Mouse (Mus musculus): Measurements from ENCODE around the gene Fga. TPM values are rescaled to one million over a fixed set of nuclear protein-coding genes. Genes with fewer than 3 reads are reported as not detected.

The Fga gene
- total and polyA plus RNA-seq, 3 experiments, result not detected

DNA sequence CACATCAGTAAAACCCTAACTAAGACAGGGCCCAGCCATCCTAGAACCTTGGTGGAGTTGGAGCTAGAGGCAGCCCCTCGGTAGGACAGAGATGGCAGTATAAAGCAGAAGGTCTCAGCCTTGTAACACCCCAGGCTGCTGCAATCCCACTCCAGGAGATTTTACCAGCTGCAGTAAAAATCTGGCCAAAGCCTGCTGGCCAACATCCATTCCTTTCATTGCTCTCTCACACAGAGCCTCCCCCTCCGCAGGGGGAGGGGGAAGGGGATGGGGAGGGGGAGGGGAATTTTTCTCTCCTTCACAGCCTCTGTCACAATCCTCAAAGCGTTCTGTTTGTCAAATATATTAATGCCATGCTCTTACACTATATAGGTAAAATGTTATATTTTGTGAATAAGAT, 50.7 kb downstream of the Fga start:
- TF ChIP-seq POLR2A (IDR thresholded peaks at IDR 0.05; ENCODE audit: insufficient read depth, low read depth, low read length), result no peak
- no peak for TF ChIP-seq EP300 (IDR thresholded peaks at IDR 0.05; ENCODE audit: insufficient read depth, low read depth, low read length)
- TF ChIP-seq CTCF (IDR thresholded peaks at IDR 0.05), result no peak
- Histone ChIP-seq H3K36me3 (ENCODE audit: control insufficient read depth, insufficient read depth, low read length) (no peaks in the 10 kb centered on the region), H3K9ac (ENCODE audit: low read depth, low read length) (no peak overlapping the region), H3K4me1 (ENCODE audit: control insufficient read depth, insufficient read depth, low read length) (no peaks in the 10 kb centered on the region), H3K4me3 (no peak overlapping the region), H3K27ac (no peak overlapping the region), H3K79me2 (replicated peaks; ENCODE audit: control insufficient read depth, insufficient read depth, low read length) (no peaks in the 10 kb centered on the region), H3K27me3 (ENCODE audit: control insufficient read depth, insufficient read depth, low read length) (no peaks in the 10 kb centered on the region)
- peak; percentile 42 to 47 for DNase-seq
- intact Hi-C loops (cut with DNase I), result no loop called here
- WGBS, result 52% methylated on average over 3 of the region's 3 CpGs

DNA sequence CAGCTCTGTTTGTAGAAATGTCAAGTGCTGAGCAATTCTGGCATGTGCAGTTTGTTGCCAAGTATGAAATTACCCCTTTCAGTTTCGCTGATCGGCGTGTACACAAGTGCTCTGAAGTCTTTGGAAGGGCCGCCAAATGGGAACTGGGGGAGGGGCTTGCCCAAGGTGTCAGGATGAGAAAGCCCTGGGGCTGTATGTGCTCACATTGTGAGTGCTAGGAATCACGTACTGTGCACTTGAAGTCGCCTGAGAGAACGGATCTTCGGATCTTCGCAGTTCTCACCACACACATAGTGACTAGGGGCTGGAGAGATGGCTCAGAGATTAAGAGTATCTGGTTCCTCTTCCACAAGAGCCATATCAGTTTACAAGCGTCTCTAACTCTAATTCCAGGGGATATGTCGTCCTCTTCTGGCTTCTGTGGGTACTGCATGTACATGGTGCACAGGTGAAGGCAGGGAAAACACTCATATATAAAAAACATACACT, 54.7 kb downstream of the Fga start:
- no peak overlapping the region for H3K4me3 ChIP-seq
- H3K27me3 ChIP-seq (ENCODE audit: control insufficient read depth, insufficient read depth, low read length), result no peaks in the 10 kb centered on the region
- H3K4me1 ChIP-seq (ENCODE audit: control insufficient read depth, insufficient read depth, low read length), result no peaks in the 10 kb centered on the region
- H3K27ac ChIP-seq, result no peak overlapping the region
- peak; percentile 33 to 44 for DNase-seq
- no peaks in the 10 kb centered on the region for H3K79me2 ChIP-seq (replicated peaks; ENCODE audit: control insufficient read depth, insufficient read depth, low read length)
- H3K36me3 ChIP-seq (ENCODE audit: control insufficient read depth, insufficient read depth, low read length), result no peaks in the 10 kb centered on the region
- no peak overlapping the region for H3K9ac ChIP-seq (ENCODE audit: low read depth, low read length)
- no peak for TF ChIP-seq POLR2A (IDR thresholded peaks at IDR 0.05; ENCODE audit: insufficient read depth, low read depth, low read length)
- TF ChIP-seq EP300 (IDR thresholded peaks at IDR 0.05; ENCODE audit: insufficient read depth, low read depth, low read length), result no peak
- peak; percentile 96 for TF ChIP-seq CTCF (IDR thresholded peaks at IDR 0.05)
- intact Hi-C loops (cut with DNase I), result no loop called here
- 4% methylated on average over 11 of the region's 11 CpGs for WGBS

Other genes starting within 250 kb of the Fga start
- under 1 TPM; 0.14 to 0.16 TPM for gene Rbm46, start 149.6 kb upstream of the Fga start, total RNA-seq (2021)
- 0.10 TPM in 1 of 2 replicates, not detected in the other for gene Rbm46, start 149.6 kb upstream of the Fga start, polyA plus RNA-seq (2012; rRNA removed)
- under 1 TPM; 0.09 to 0.23 TPM for gene Lrat, start 122.1 kb upstream of the Fga start, total RNA-seq (2021)
- gene Lrat, start 122.1 kb upstream of the Fga start, polyA plus RNA-seq (2012; rRNA removed), result 0.49 and 1.2 TPM in 2 replicates
- gene Fgg, start 18.4 kb upstream of the Fga start, total RNA-seq (2021), result not detected
- 0.10 and 1.5 TPM in 2 replicates for gene Fgg, start 18.4 kb upstream of the Fga start, polyA plus RNA-seq (2012; rRNA removed)
- not detected for gene Fgb, start 23.8 kb downstream of the Fga start, total RNA-seq (2021)
- 0.56 TPM in 1 of 2 replicates, not detected in the other for gene Fgb, start 23.8 kb downstream of the Fga start, polyA plus RNA-seq (2012; rRNA removed)
- 10 to 100 TPM; 25.6 to 27.5 TPM for gene Plrg1, start 29.4 kb downstream of the Fga start, total RNA-seq (2021)
- gene Plrg1, start 29.4 kb downstream of the Fga start, polyA plus RNA-seq (2012; rRNA removed), result 24.4 and 40.7 TPM in 2 replicates
- gene Dchs2, start 101.9 kb downstream of the Fga start, total RNA-seq (2021), result under 1 TPM; 0.52 to 0.80 TPM
- gene Dchs2, start 101.9 kb downstream of the Fga start, polyA plus RNA-seq (2012; rRNA removed), result 0.14 and 0.23 TPM in 2 replicates

All from heart, adult 2 months (tissue).